Mouse (Mus musculus): Measurements from ENCODE around the gene Mbnl2.

GRCm38 (mm10) chr14:120274746-120275145, 723 bp upstream of the Mbnl2 start:
- TF ChIP-seq MYB (IDR thresholded peaks at IDR 0.05; ENCODE audit: low read depth, low read length) (no peak), EP300 (IDR thresholded peaks at IDR 0.05; ENCODE audit: low read depth in 1 of 2, low read length in 2 of 2) (no peak), HCFC1 (IDR thresholded peaks at IDR 0.05; ENCODE audit: low read depth, low read length) (no peak), POLR2A (IDR thresholded peaks at IDR 0.05; ENCODE audit: control insufficient read depth in 1 of 2, insufficient read depth in 1 of 2, low read depth in 1 of 2, low read length in 2 of 2, poor library complexity in 1 of 2) (no peak), CTCF (IDR thresholded peaks at IDR 0.05 in 2 of 3, conservative IDR thresholded peaks at IDR 0.05 in 1 of 3; ENCODE audit: control insufficient read depth in 1 of 3, insufficient read depth in 1 of 3, low read depth in 2 of 3, low read length in 3 of 3, poor library complexity in 1 of 3, severe bottlenecking in 1 of 3) (no peak)

All from MEL (cell line).